Mouse (Mus musculus): ENCODE data around the gene Mapk3.

DNA sequence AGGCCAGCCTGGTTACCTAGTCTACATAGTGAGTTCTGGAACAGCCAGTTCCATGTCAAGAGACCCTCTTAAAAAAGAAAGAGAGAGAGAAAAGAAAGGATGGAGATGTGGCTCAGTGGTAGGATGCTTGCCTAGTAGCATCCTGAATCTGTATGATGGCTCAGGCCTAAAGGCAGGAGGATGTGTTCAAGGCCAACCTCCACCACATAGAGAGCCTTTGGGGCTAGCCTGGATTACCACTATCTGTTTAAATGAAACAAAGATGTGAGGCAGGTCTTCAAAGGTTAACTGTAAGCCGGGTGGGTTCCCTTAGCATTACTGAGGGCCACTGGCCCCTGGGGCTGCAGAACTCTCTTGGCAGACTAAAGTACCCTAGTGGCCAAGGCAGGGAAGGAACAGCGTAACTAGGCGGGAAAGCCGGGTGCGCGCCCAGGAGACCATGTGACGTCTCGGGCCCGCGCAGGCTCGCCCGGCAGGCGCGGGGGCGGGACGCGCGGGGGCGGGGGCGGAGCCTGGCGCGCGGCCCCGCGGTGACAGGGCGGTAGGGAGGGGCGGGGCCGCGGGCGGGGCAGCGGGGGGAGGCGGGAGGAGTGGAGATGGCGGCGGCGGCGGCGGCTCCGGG is at the start of gene Mapk3:
- TF ChIP-seq CTCF (IDR thresholded peaks at IDR 0.05; ENCODE audit: control insufficient read depth, insufficient read depth, insufficient replicate concordance, low read depth, low read length) = peak; percentile 53; the same call in 1 of the 2 replicates
- no peak for TF ChIP-seq POLR2A (IDR thresholded peaks at IDR 0.05; ENCODE audit: control insufficient read depth, low read depth, low read length)

Data from testis, adult 2 months (tissue).